Mouse (Mus musculus) ES-E14 (cell line): ENCODE measurements around the gene Gpr68.

Experiments
- CHD2 ChIP-seq: IDR thresholded peaks from 2 replicates; pipeline ENCODE4 v1.6.1; 2014; ENCODE audit warnings: mild to moderate bottlenecking, low read depth, low read length, inconsistent platforms
- HCFC1 ChIP-seq: IDR thresholded peaks from 2 replicates; pipeline ENCODE4 v1.6.1; 2012; ENCODE audit warnings: low read length, inconsistent platforms, borderline replicate concordance; ENCODE audit not compliant: insufficient read depth
- MAFK ChIP-seq: IDR thresholded peaks from 2 replicates; pipeline ENCODE4 v1.6.1; 2014; ENCODE audit warnings: mild to moderate bottlenecking, low read depth, low read length, inconsistent platforms; ENCODE audit not compliant: insufficient read depth
- ZC3H11A ChIP-seq: IDR thresholded peaks from 2 replicates; pipeline ENCODE4 v1.6.1; 2012; ENCODE audit warnings: low read depth, mild to moderate bottlenecking, inconsistent platforms, low read length, borderline replicate concordance
- ZNF384 ChIP-seq: IDR thresholded peaks from 2 replicates; pipeline ENCODE4 v1.6.1; 2012; ENCODE audit warnings: low read depth, low read length, inconsistent platforms

GRCm38 (mm10) chr12:100924646-100925339 lies 16.8 kb upstream of the Gpr68 start:
- TF ChIP-seq CHD2 (no peak), MAFK (no peak), ZC3H11A (no peak), HCFC1 (no peak), ZNF384 (no peak)
